Mouse (Mus musculus): ENCODE data around the gene Rps5.

GRCm38 (mm10) chr7:12903623-12904022 lies 18.5 kb upstream of the Rps5 start:
- TF ChIP-seq MAFK (IDR thresholded peaks at IDR 0.05; ENCODE audit: insufficient read depth, low read depth, low read length) (no peak), HCFC1 (IDR thresholded peaks at IDR 0.05; ENCODE audit: borderline replicate concordance, insufficient read depth, low read length) (peak; percentile 73; the same call in 1 of the 2 replicates), CHD2 (IDR thresholded peaks at IDR 0.05; ENCODE audit: low read depth, low read length) (no peak), ZC3H11A (IDR thresholded peaks at IDR 0.05; ENCODE audit: borderline replicate concordance, low read depth, low read length) (no peak)

Data from ES-E14 (cell line).